Mouse (Mus musculus) intestine, embryonic 16.5 days (tissue): ENCODE measurements at regions not wholly inside any gene's neighbourhood (a gene's known extent, or its start where the extent isn't known, plus 50 kb on each side); places are given as distances from the start of the nearest gene placed in this dataset.
"Not testable (repeated sequence)": the region's sequence is repeated elsewhere in the genome, so short reads cannot be mapped to it uniquely, and the experiment has no call there.

Experiments
- ATAC-seq: fragments of 200-750 bp; cut with Nextera tagmentation; 2 replicates; pipeline ENCODE4 v1.8.0; 2017; ENCODE audit warnings: moderate TSS enrichment, moderate library complexity
- H3K27ac ChIP-seq: fragments of 300-500 bp; sonication (generic); 2 replicates; pipeline ENCODE4 v1.5.1; 2014; ENCODE audit warnings: mild to moderate bottlenecking, low read length
- H3K27me3 ChIP-seq: fragments of 300-500 bp; sonication (generic); replicated peaks from 2 replicates; pipeline ENCODE4 v1.6.1; 2014; ENCODE audit warnings: low read length, control low read depth, mixed read lengths; ENCODE audit not compliant: control insufficient read depth, insufficient read depth
- H3K36me3 ChIP-seq: fragments of 300-500 bp; sonication (generic); 2 replicates; pipeline ENCODE4 v1.6.1; 2014; ENCODE audit warnings: low read length, control low read depth; ENCODE audit not compliant: control insufficient read depth, insufficient read depth
- H3K4me1 ChIP-seq: fragments of 300-500 bp; sonication (generic); 2 replicates; pipeline ENCODE4 v1.6.1; 2014; ENCODE audit warnings: low read length, control low read depth, mixed read lengths; ENCODE audit not compliant: control insufficient read depth, insufficient read depth
- H3K4me2 ChIP-seq: fragments of 300-500 bp; sonication (generic); 2 replicates; pipeline ENCODE4 v1.6.1; 2014; ENCODE audit warnings: low read depth, low read length, control low read depth
- H3K4me3 ChIP-seq: fragments of 300-500 bp; sonication (generic); 2 replicates; pipeline ENCODE4 v1.5.1; 2014; ENCODE audit warnings: mild to moderate bottlenecking, low read length
- H3K9ac ChIP-seq: fragments of 300-500 bp; sonication (generic); 2 replicates; pipeline ENCODE4 v1.6.1; 2014; ENCODE audit warnings: low read depth, low read length
- H3K9me3 ChIP-seq: fragments of 300-500 bp; sonication (generic); 2 replicates; pipeline ENCODE4 v1.6.1; 2016; ENCODE audit warnings: low read length, control low read depth; ENCODE audit not compliant: control insufficient read depth
- WGBS: fragments of 180-500 bp; shearing (Covaris S2); extraction: QIAGEN DNeasy Blood & Tissue Kit; methylation state at CpG from one replicate; pipeline ENCODE4 v1.1.7; 2014; 5-methylcytosine and 5-hydroxymethylcytosine counted together

GRCm38 (mm10) chr2:85280580-85280979 is 58.5 kb downstream of the Olfr987 start:
- Histone ChIP-seq H3K36me3 (no peaks in the 10 kb centered on the region), H3K27ac (no peak overlapping the region), H3K4me1 (no peaks in the 10 kb centered on the region), H3K9ac (no peak overlapping the region), H3K4me2 (no peak overlapping the region), H3K4me3 (no peak overlapping the region), H3K9me3 (no peaks in the 10 kb centered on the region), H3K27me3 (no peaks in the 10 kb centered on the region)
- WGBS: 46% methylated on average over 2 of the region's 2 CpGs
- ATAC-seq: no peak

GRCm38 (mm10) chr2:85278128-85278527 is 61.0 kb downstream of the Olfr987 start:
- no peak overlapping the region for H3K4me3 ChIP-seq
- H3K9ac ChIP-seq: no peak overlapping the region
- WGBS: 87% methylated on average over 3 of the region's 3 CpGs
- no peak for ATAC-seq
- H3K9me3 ChIP-seq: no peaks in the 10 kb centered on the region
- H3K4me2 ChIP-seq: no peak overlapping the region
- H3K4me1 ChIP-seq: no peaks in the 10 kb centered on the region
- no peak overlapping the region for H3K27ac ChIP-seq
- H3K36me3 ChIP-seq: no peaks in the 10 kb centered on the region
- no peaks in the 10 kb centered on the region for H3K27me3 ChIP-seq

- no peak overlapping the region for H3K27ac ChIP-seq
Measured at GRCm38 (mm10) chr2:85277433-85277832, 61.7 kb downstream of the Olfr987 start.

GRCm38 (mm10) chr2:85266813-85267212 is 69.8 kb upstream of the Lrrc55 start:
- WGBS: 87% methylated on average over 14 of the region's 14 CpGs
- H3K9ac ChIP-seq, ATAC-seq, H3K4me1 ChIP-seq, H3K4me3 ChIP-seq, H3K27ac ChIP-seq, H3K27me3 ChIP-seq, H3K4me2 ChIP-seq, H3K36me3 ChIP-seq, H3K9me3 ChIP-seq: not testable (repeated sequence)

More at GRCm38 (mm10) chr2:85277433-85277832, 61.7 kb downstream of the Olfr987 start:
- no peaks in the 10 kb centered on the region for H3K27me3 ChIP-seq
- no peak overlapping the region for H3K9ac ChIP-seq
- ATAC-seq: no peak
- no peaks in the 10 kb centered on the region for H3K4me1 ChIP-seq
- H3K4me2 ChIP-seq: no peak overlapping the region
- 92% methylated on average over 1 of the region's 1 CpGs for WGBS
- H3K4me3 ChIP-seq: no peak overlapping the region
- H3K9me3 ChIP-seq: no peaks in the 10 kb centered on the region
- no peaks in the 10 kb centered on the region for H3K36me3 ChIP-seq

- H3K9me3 ChIP-seq: no peaks in the 10 kb centered on the region
- no peak overlapping the region for H3K4me2 ChIP-seq
- H3K27ac ChIP-seq: no peak overlapping the region
- H3K36me3 ChIP-seq: no peaks in the 10 kb centered on the region
- H3K4me1 ChIP-seq: no peaks in the 10 kb centered on the region
- no peak overlapping the region for H3K9ac ChIP-seq
- no peak for ATAC-seq
- H3K4me3 ChIP-seq: no peak overlapping the region
- no peaks in the 10 kb centered on the region for H3K27me3 ChIP-seq
Measured at GRCm38 (mm10) chr2:85265667-85266066, 68.7 kb upstream of the Lrrc55 start.

GRCm38 (mm10) chr2:85265037-85265524 is 68.1 kb upstream of the Lrrc55 start:
- ATAC-seq: no peak
- no peaks in the 10 kb centered on the region for H3K27me3 ChIP-seq
- no peaks in the 10 kb centered on the region for H3K36me3 ChIP-seq
- H3K9ac ChIP-seq: no peak overlapping the region
- no peaks in the 10 kb centered on the region for H3K9me3 ChIP-seq
- no peak overlapping the region for H3K27ac ChIP-seq
- 46% methylated on average over 2 of the region's 2 CpGs for WGBS
- no peak overlapping the region for H3K4me2 ChIP-seq
- H3K4me3 ChIP-seq: no peak overlapping the region
- no peaks in the 10 kb centered on the region for H3K4me1 ChIP-seq

GRCm38 (mm10) chr2:85257356-85257755 is 60.4 kb upstream of the Lrrc55 start:
- Histone ChIP-seq H3K9me3 (no peaks in the 10 kb centered on the region), H3K4me3 (no peak overlapping the region), H3K9ac (no peak overlapping the region), H3K27ac (no peak overlapping the region), H3K27me3 (no peaks in the 10 kb centered on the region), H3K4me1 (0 out of 2 replicates have a peak, but pooled peaks cover 5% of the 10 kb centered on the region), H3K36me3 (no peaks in the 10 kb centered on the region), H3K4me2 (no peak overlapping the region)
- 77% methylated on average over 3 of the region's 3 CpGs for WGBS
- no peak for ATAC-seq

GRCm38 (mm10) chr2:85255610-85256009 is 58.6 kb upstream of the Lrrc55 start:
- 0 out of 2 replicates have a peak, but pooled peaks cover 5% of the 10 kb centered on the region for H3K4me1 ChIP-seq
- no peaks in the 10 kb centered on the region for H3K36me3 ChIP-seq
- H3K27ac ChIP-seq: no peak overlapping the region
- no peak overlapping the region for H3K4me2 ChIP-seq
- H3K9me3 ChIP-seq: no peaks in the 10 kb centered on the region
- H3K27me3 ChIP-seq: no peaks in the 10 kb centered on the region
- 53% methylated on average over 2 of the region's 2 CpGs for WGBS
- H3K9ac ChIP-seq: no peak overlapping the region
- ATAC-seq: peak; percentile 55; the same call in 1 of the 2 replicates
- no peak overlapping the region for H3K4me3 ChIP-seq

- no peaks in the 10 kb centered on the region for H3K36me3 ChIP-seq
- 42% methylated on average over 16 of the region's 16 CpGs for WGBS
- no peak overlapping the region for H3K4me3 ChIP-seq
- H3K9me3 ChIP-seq: no peaks in the 10 kb centered on the region
- ATAC-seq: peak; percentile 52
- H3K27me3 ChIP-seq: no peaks in the 10 kb centered on the region
- no peak overlapping the region for H3K9ac ChIP-seq
- H3K4me2 ChIP-seq: no peak overlapping the region
- H3K27ac ChIP-seq: peak overlapping the region; percentile 21; the same call in 1 of the 2 replicates
- 0 out of 2 replicates have a peak, but pooled peaks cover 5% of the 10 kb centered on the region for H3K4me1 ChIP-seq
Measured at GRCm38 (mm10) chr2:85252343-85253285, 55.6 kb upstream of the Lrrc55 start.
